Mouse (Mus musculus) mesoderm, embryonic 11.5 days (tissue): ENCODE data around the gene Cylc1.

Source experiments
- DNase-seq: peaks from one replicate; pipeline ENCODE4 v3.0.0-alpha.2; 2012; ENCODE audit warnings: low read depth, low spot score

The Cylc1 gene

GRCm38 (mm10) chrX:111110118-111110517 lies at the start of gene Cylc1:
Gene Cylc1 (plus strand): TSS chrX:111110418.
- DNase-seq, result no peak

GRCm38 (mm10) chrX:111078680-111079079 lies 31.5 kb upstream of the Cylc1 start:
- no peak for DNase-seq

DNA sequence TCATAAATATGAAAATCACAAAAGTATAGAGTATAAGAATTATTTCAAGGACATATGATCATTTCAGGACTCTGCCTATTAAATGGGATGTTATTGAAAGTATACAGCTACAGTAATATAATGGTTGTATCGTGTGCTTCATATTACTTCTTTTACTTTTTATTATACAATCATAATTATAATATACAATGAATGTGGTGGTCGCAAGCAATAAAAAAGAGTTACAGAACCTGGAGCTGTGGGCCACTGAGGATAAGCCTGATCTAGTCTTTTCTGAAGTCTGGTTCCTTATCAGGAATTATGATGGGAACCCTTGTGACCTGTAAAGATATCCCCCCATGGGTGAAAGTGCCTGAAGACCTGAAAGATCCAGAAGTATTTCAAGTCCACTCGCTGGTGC lies 57.8 kb downstream of the Cylc1 start, which contains the start of gene Gm10112:
Gene Gm10112, plus strand, starts transcription at position 301 of the 400 bp plus-strand sequence.
- DNase-seq, result no peak
